Mouse (Mus musculus) limb, embryonic 10.5 days (tissue): ENCODE data around the gene Mrps21. TPM values are rescaled to one million over a fixed set of nuclear protein-coding genes. Genes with fewer than 3 reads are reported as not detected.
A peak's percentile ranks its signal among the peaks of the same experiment; 100 is the strongest.

Experiments
- DNase-seq: peaks from one replicate; pipeline ENCODE4 v3.0.0-alpha.2; 2017; ENCODE audit warnings: low spot score
- H3K27ac ChIP-seq: fragments of 300-500 bp; sonication (generic); 2 replicates; pipeline ENCODE4 v1.5.1; 2016; ENCODE audit warnings: mild to moderate bottlenecking
- H3K27me3 ChIP-seq: fragments of 300-500 bp; sonication (generic); 2 replicates; pipeline ENCODE4 v1.6.1; 2016; ENCODE audit warnings: low read depth, mild to moderate bottlenecking; ENCODE audit not compliant: poor library complexity, severe bottlenecking
- H3K36me3 ChIP-seq: fragments of 300-500 bp; sonication (generic); 2 replicates; pipeline ENCODE4 v1.6.1; 2016; ENCODE audit warnings: mild to moderate bottlenecking, moderate library complexity
- H3K4me1 ChIP-seq: fragments of 300-500 bp; sonication (generic); 2 replicates; pipeline ENCODE4 v1.6.1; 2016
- H3K4me3 ChIP-seq: fragments of 300-500 bp; sonication (generic); 2 replicates; pipeline ENCODE4 v1.5.1; 2016; ENCODE audit warnings: mild to moderate bottlenecking, moderate library complexity
- H3K9me3 ChIP-seq: fragments of 300-500 bp; sonication (generic); replicated peaks from 2 replicates; pipeline ENCODE4 v1.6.1; 2016; ENCODE audit warnings: mild to moderate bottlenecking
- WGBS: fragments of 180-500 bp; shearing (Covaris S2); methylation state at CpG from one replicate; pipeline ENCODE4 v1.1.7; 2016; 5-methylcytosine and 5-hydroxymethylcytosine counted together
- polyA plus RNA-seq: library from polyadenylated mRNA; unstranded; fragments of >200 nt; fragmentation: Nextera tagmentation; extraction: Ambion mirVana; gene quantifications from 2 replicates; pipeline ENCODE4 v1.2.1, GENCODE M21; 2016

The Mrps21 gene
- polyA plus RNA-seq, 1 experiment from 2014 or later: 357 TPM

GRCm38 (mm10) chr3:95884400-95884799 lies 13.1 kb upstream of the Mrps21 start:
- 65% methylated on average over 5 of the region's 5 CpGs for WGBS

GRCm38 (mm10) chr3:95882816-95883425 lies 11.6 kb upstream of the Mrps21 start:
- peak overlapping the region; percentile 75 for H3K27ac ChIP-seq
- H3K27me3 ChIP-seq: no peaks in the 10 kb centered on the region
- 2% methylated on average over 24 of the region's 24 CpGs for WGBS
- peak; percentile 49 for DNase-seq
- H3K36me3 ChIP-seq: no peaks in the 10 kb centered on the region
- no peaks in the 10 kb centered on the region for H3K9me3 ChIP-seq
- peak overlapping the region; percentile 64 for H3K4me3 ChIP-seq
- peaks cover 20% of the 10 kb centered on the region for H3K4me1 ChIP-seq

More at GRCm38 (mm10) chr3:95884400-95884799, 13.1 kb upstream of the Mrps21 start:
- Histone ChIP-seq H3K27ac (no peak overlapping the region), H3K4me1 (peaks cover 22% of the 10 kb centered on the region), H3K27me3 (no peaks in the 10 kb centered on the region), H3K36me3 (no peaks in the 10 kb centered on the region), H3K9me3 (no peaks in the 10 kb centered on the region), H3K4me3 (no peak overlapping the region)
- DNase-seq: no peak

- H3K4me3 ChIP-seq: peak within 1 kb of the TSS; percentile 64
- H3K27ac ChIP-seq: peak within 1 kb of the TSS; percentile 75
- under 1% methylated on average over 66 of the region's 66 CpGs for WGBS
- peak; percentile 94 for DNase-seq
- H3K27me3 ChIP-seq: no peaks in the 10 kb centered on the region
- H3K4me1 ChIP-seq: peaks cover 20% of the 10 kb centered on the region
- no peaks in the 10 kb centered on the region for H3K36me3 ChIP-seq
- H3K9me3 ChIP-seq: no peaks in the 10 kb centered on the region
Measured at GRCm38 (mm10) chr3:95881979-95882815, 10.9 kb upstream of the Mrps21 start, which contains the start of gene Ciart. Gene Ciart (minus strand): TSS chr3:95882251.

GRCm38 (mm10) chr3:95879063-95879462 lies 7.7 kb upstream of the Mrps21 start:
- Histone ChIP-seq H3K4me3 (no peak overlapping the region), H3K27me3 (no peaks in the 10 kb centered on the region), H3K4me1 (peaks cover 20% of the 10 kb centered on the region), H3K36me3 (0 out of 2 replicates have a peak, but pooled peaks cover 5% of the 10 kb centered on the region), H3K9me3 (no peaks in the 10 kb centered on the region), H3K27ac (no peak overlapping the region)
- WGBS: 90% methylated on average over 4 of the region's 4 CpGs
- DNase-seq: no peak

- DNase-seq: no peak
- H3K36me3 ChIP-seq: peaks cover 38% of the 10 kb centered on the region
- H3K27me3 ChIP-seq: no peaks in the 10 kb centered on the region
- peak overlapping the region; percentile 84 for H3K27ac ChIP-seq
- 82% methylated on average over 7 of the region's 7 CpGs for WGBS
- no peaks in the 10 kb centered on the region for H3K9me3 ChIP-seq
- H3K4me1 ChIP-seq: peaks cover 17% of the 10 kb centered on the region
- H3K4me3 ChIP-seq: peak overlapping the region; percentile 62
Measured at GRCm38 (mm10) chr3:95872048-95872447, 729 bp upstream of the Mrps21 start.

- WGBS: 8% methylated on average over 15 of the region's 15 CpGs
- Histone ChIP-seq H3K4me1 (peaks cover 17% of the 10 kb centered on the region), H3K27me3 (no peaks in the 10 kb centered on the region), H3K27ac (peak overlapping the region; percentile 84), H3K36me3 (peaks cover 49% of the 10 kb centered on the region), H3K9me3 (no peaks in the 10 kb centered on the region), H3K4me3 (peak overlapping the region; percentile 62)
- DNase-seq: no peak
Measured at GRCm38 (mm10) chr3:95870976-95871375, 343 bp downstream of the Mrps21 start.

GRCm38 (mm10) chr3:95867408-95867807 lies 3.9 kb downstream of the Mrps21 start:
- 94% methylated on average over 2 of the region's 2 CpGs for WGBS
- no peaks in the 10 kb centered on the region for H3K9me3 ChIP-seq
- H3K27me3 ChIP-seq: no peaks in the 10 kb centered on the region
- H3K27ac ChIP-seq: no peak overlapping the region
- H3K4me3 ChIP-seq: no peak overlapping the region
- peaks cover 16% of the 10 kb centered on the region for H3K4me1 ChIP-seq
- no peak for DNase-seq
- peaks cover 76% of the 10 kb centered on the region for H3K36me3 ChIP-seq

- WGBS: 89% methylated on average over 5 of the region's 5 CpGs
- peaks cover 86% of the 10 kb centered on the region for H3K36me3 ChIP-seq
Measured at GRCm38 (mm10) chr3:95866071-95866470, 5.2 kb downstream of the Mrps21 start.

GRCm38 (mm10) chr3:95865571-95865970 lies 5.7 kb downstream of the Mrps21 start:
- Histone ChIP-seq H3K9me3 (no peaks in the 10 kb centered on the region), H3K4me3 (no peak overlapping the region), H3K4me1 (peaks cover 7% of the 10 kb centered on the region), H3K27ac (no peak overlapping the region), H3K27me3 (no peaks in the 10 kb centered on the region), H3K36me3 (peaks cover 86% of the 10 kb centered on the region)
- no peak for DNase-seq
- 88% methylated on average over 20 of the region's 20 CpGs for WGBS

More at GRCm38 (mm10) chr3:95866071-95866470, 5.2 kb downstream of the Mrps21 start:
- no peak overlapping the region for H3K27ac ChIP-seq
- H3K9me3 ChIP-seq: no peaks in the 10 kb centered on the region
- no peaks in the 10 kb centered on the region for H3K27me3 ChIP-seq
- H3K4me3 ChIP-seq: no peak overlapping the region
- no peak for DNase-seq
- H3K4me1 ChIP-seq: peaks cover 9% of the 10 kb centered on the region

- WGBS: 84% methylated on average over 5 of the region's 5 CpGs
Measured at GRCm38 (mm10) chr3:95865050-95865449, 6.3 kb downstream of the Mrps21 start.

GRCm38 (mm10) chr3:95863578-95863977 lies 7.7 kb downstream of the Mrps21 start:
- Histone ChIP-seq H3K27ac (no peak overlapping the region), H3K27me3 (no peaks in the 10 kb centered on the region), H3K4me1 (no peaks in the 10 kb centered on the region), H3K4me3 (no peak overlapping the region), H3K9me3 (no peaks in the 10 kb centered on the region), H3K36me3 (peaks cover 68% of the 10 kb centered on the region)
- DNase-seq: no peak
- WGBS: 79% methylated on average over 7 of the region's 7 CpGs

More at GRCm38 (mm10) chr3:95865050-95865449, 6.3 kb downstream of the Mrps21 start:
- peaks cover 2% of the 10 kb centered on the region for H3K4me1 ChIP-seq
- H3K27me3 ChIP-seq: no peaks in the 10 kb centered on the region
- peaks cover 83% of the 10 kb centered on the region for H3K36me3 ChIP-seq
- no peak overlapping the region for H3K27ac ChIP-seq
- DNase-seq: no peak
- H3K4me3 ChIP-seq: no peak overlapping the region
- no peaks in the 10 kb centered on the region for H3K9me3 ChIP-seq

- Histone ChIP-seq H3K9me3 (no peaks in the 10 kb centered on the region), H3K27me3 (no peaks in the 10 kb centered on the region), H3K36me3 (peaks cover 50% of the 10 kb centered on the region), H3K4me1 (no peaks in the 10 kb centered on the region), H3K27ac (no peak overlapping the region), H3K4me3 (no peak overlapping the region)
- peak; percentile 49 for DNase-seq
- WGBS: 41% methylated on average over 2 of the region's 2 CpGs
Measured at GRCm38 (mm10) chr3:95861796-95862195, 9.5 kb downstream of the Mrps21 start.

- Histone ChIP-seq H3K36me3 (peaks cover 44% of the 10 kb centered on the region), H3K27ac (no peak overlapping the region), H3K4me3 (no peak overlapping the region), H3K9me3 (no peaks in the 10 kb centered on the region), H3K27me3 (no peaks in the 10 kb centered on the region), H3K4me1 (peaks cover 2% of the 10 kb centered on the region)
- 75% methylated on average over 10 of the region's 10 CpGs for WGBS
- no peak for DNase-seq
Measured at GRCm38 (mm10) chr3:95861216-95861615, 10.1 kb downstream of the Mrps21 start.
